Mouse (Mus musculus) spleen, adult 2 months (tissue): Measurements from ENCODE around the gene Pomc. TPM values are rescaled to one million over a fixed set of nuclear protein-coding genes. Genes with fewer than 3 reads are reported as not detected.
A peak's percentile ranks its signal among the peaks of the same experiment; 100 is the strongest.
"Not testable (repeated sequence)": the region's sequence is repeated elsewhere in the genome, so short reads cannot be mapped to it uniquely, and the experiment has no call there.

Experiments used
- DNase-seq, 2 experiments: peaks; one replicate each; pipeline versions ENCODE4 v3.0.0 to v3.0.0-alpha.2; 2012 to 2021; ENCODE audit warnings: low spot score in 2 of 2, low read depth in 1 of 2
- H3K27ac ChIP-seq: fragments of 200-500 bp; 2 replicates; pipeline ENCODE4 v1.5.1; 2012; ENCODE audit warnings: low read length, inconsistent platforms; ENCODE audit not compliant: insufficient read depth
- H3K27me3 ChIP-seq: fragments of 200-500 bp; 2 replicates; pipeline ENCODE4 v1.6.1; 2012; ENCODE audit warnings: mild to moderate bottlenecking, moderate library complexity, low read length, inconsistent platforms; ENCODE audit not compliant: control insufficient read depth, insufficient read depth
- H3K36me3 ChIP-seq: fragments of 200-500 bp; 2 replicates; pipeline ENCODE4 v1.6.1; 2012; ENCODE audit warnings: mild to moderate bottlenecking, low read length, inconsistent platforms; ENCODE audit not compliant: control insufficient read depth, insufficient read depth
- H3K4me1 ChIP-seq: fragments of 200-500 bp; 2 replicates; pipeline ENCODE4 v1.6.1; 2011; ENCODE audit warnings: inconsistent platforms; ENCODE audit not compliant: control insufficient read depth, insufficient read depth, insufficient read length
- H3K4me3 ChIP-seq: fragments of 200-500 bp; 2 replicates; pipeline ENCODE4 v1.5.1; 2011; ENCODE audit warnings: mild to moderate bottlenecking, inconsistent platforms; ENCODE audit not compliant: insufficient read depth, insufficient read length; ENCODE audit errors: extremely low read depth
- CTCF ChIP-seq: fragments of 200-500 bp; IDR thresholded peaks from 2 replicates; pipeline ENCODE4 v1.5.1; 2011; ENCODE audit warnings: mild to moderate bottlenecking, inconsistent platforms; ENCODE audit not compliant: insufficient read depth, insufficient read length, insufficient replicate concordance; ENCODE audit errors: extremely low read depth
- POLR2A ChIP-seq: fragments of 200-500 bp; IDR thresholded peaks from 2 replicates; pipeline ENCODE4 v1.6.1; 2011; ENCODE audit warnings: low read depth, low read length, inconsistent platforms
- WGBS: fragments of 180-500 bp; shearing (Covaris S2); methylation state at CpG from one replicate; pipeline ENCODE4 v1.1.7; 2018; 5-methylcytosine and 5-hydroxymethylcytosine counted together
- polyA plus RNA-seq: library from polyadenylated mRNA; depleted of rRNA; stranded (reverse); fragments of >200 nt; gene quantifications from 2 replicates; pipeline ENCODE4 v1.2.3, GENCODE M21; 2012

Pomc gene
- polyA plus RNA-seq, 1 experiment = 0.44 TPM

GRCm38 (mm10) chr12:3915852-3916251 lies 38.9 kb upstream of the Pomc start:
- Histone ChIP-seq H3K27me3 (no peaks in the 10 kb centered on the region), H3K36me3 (no peaks in the 10 kb centered on the region; the same call in 1 of the 2 replicates), H3K4me3 (no peak overlapping the region), H3K27ac (no peak overlapping the region), H3K4me1 (no peaks in the 10 kb centered on the region; the same call in 1 of the 2 replicates)
- no peak for DNase-seq
- TF ChIP-seq CTCF (no peak), POLR2A (no peak)
- 86% methylated on average over 3 of the region's 3 CpGs for WGBS

GRCm38 (mm10) chr12:3917668-3918341 lies 36.9 kb upstream of the Pomc start:
- TF ChIP-seq CTCF (no peak), POLR2A (no peak)
- DNase-seq = no peak
- 30% methylated on average over 14 of the region's 14 CpGs for WGBS
- Histone ChIP-seq H3K36me3 (no peaks in the 10 kb centered on the region; the same call in 1 of the 2 replicates), H3K4me1 (no peaks in the 10 kb centered on the region; the same call in 1 of the 2 replicates), H3K27ac (no peak overlapping the region), H3K4me3 (no peak overlapping the region), H3K27me3 (no peaks in the 10 kb centered on the region)

- no peaks in the 10 kb centered on the region; the same call in 1 of the 2 replicates for H3K4me1 ChIP-seq
- no peak overlapping the region for H3K4me3 ChIP-seq
- no peaks in the 10 kb centered on the region for H3K27me3 ChIP-seq
- 77% methylated on average over 3 of the region's 3 CpGs for WGBS
- DNase-seq = no peak
- H3K36me3 ChIP-seq = no peaks in the 10 kb centered on the region; the same call in 1 of the 2 replicates
- no peak overlapping the region for H3K27ac ChIP-seq
- no peak for TF ChIP-seq CTCF
These were observed 36.2 kb upstream of the Pomc start for GRCm38 (mm10) chr12:3918577-3918976.

GRCm38 (mm10) chr12:3919423-3919822 lies 35.3 kb upstream of the Pomc start:
- H3K36me3 ChIP-seq = no peaks in the 10 kb centered on the region; the same call in 1 of the 2 replicates
- TF ChIP-seq POLR2A (no peak), CTCF (no peak)

GRCm38 (mm10) chr12:3926127-3926526 lies 28.6 kb upstream of the Pomc start:
- peak; percentile 21 to 64 for DNase-seq
- TF ChIP-seq CTCF (peak; percentile 44; the same call in 1 of the 2 replicates), POLR2A (no peak)
- Histone ChIP-seq H3K4me3 (no peak overlapping the region), H3K4me1 (no peaks in the 10 kb centered on the region), H3K36me3 (no peaks in the 10 kb centered on the region), H3K27me3 (no peaks in the 10 kb centered on the region), H3K27ac (no peak overlapping the region)
- WGBS = 0% methylated on average over 1 of the region's 1 CpGs

More at GRCm38 (mm10) chr12:3919423-3919822, 35.3 kb upstream of the Pomc start:
- DNase-seq = no peak
- WGBS = 92% methylated on average over 3 of the region's 3 CpGs
- Histone ChIP-seq H3K4me1 (no peaks in the 10 kb centered on the region; the same call in 1 of the 2 replicates), H3K27ac (no peak overlapping the region), H3K4me3 (no peak overlapping the region), H3K27me3 (no peaks in the 10 kb centered on the region)

- 73% methylated on average over 3 of the region's 3 CpGs for WGBS
- H3K27ac ChIP-seq = no peak overlapping the region
These were observed 25.9 kb upstream of the Pomc start for GRCm38 (mm10) chr12:3928841-3929240.

GRCm38 (mm10) chr12:3930090-3930865 lies 24.5 kb upstream of the Pomc start:
- H3K27me3 ChIP-seq, H3K4me1 ChIP-seq, H3K27ac ChIP-seq, DNase-seq, H3K4me3 ChIP-seq, H3K36me3 ChIP-seq: not testable (repeated sequence)
- 94% methylated on average over 38 of the region's 47 CpGs for WGBS

More at GRCm38 (mm10) chr12:3928841-3929240, 25.9 kb upstream of the Pomc start:
- no peaks in the 10 kb centered on the region for H3K4me1 ChIP-seq
- TF ChIP-seq POLR2A (no peak), CTCF (no peak)
- no peaks in the 10 kb centered on the region for H3K36me3 ChIP-seq
- H3K4me3 ChIP-seq = no peak overlapping the region
- no peaks in the 10 kb centered on the region for H3K27me3 ChIP-seq
- DNase-seq = no peak
